Mouse (Mus musculus): Measurements from ENCODE around the gene Rmi2.

Rmi2 gene

GRCm38 (mm10) chr16:10923561-10923960 lies 88.7 kb downstream of the Rmi2 start:
- no peak for DNase-seq (ENCODE audit: low spot score in 2 of 2)

- no peak for DNase-seq (ENCODE audit: low spot score in 2 of 2)
Observed at GRCm38 (mm10) chr16:10925591-10926180, 90.8 kb downstream of the Rmi2 start.

- DNase-seq (ENCODE audit: low spot score in 2 of 2), result no peak
Observed at GRCm38 (mm10) chr16:10927026-10927425, 92.2 kb downstream of the Rmi2 start.

- DNase-seq (ENCODE audit: low spot score in 2 of 2), result no peak
Observed at GRCm38 (mm10) chr16:10933372-10933771, 98.5 kb downstream of the Rmi2 start.

- DNase-seq (ENCODE audit: low spot score in 2 of 2), result no peak
Observed at GRCm38 (mm10) chr16:10934047-10934446, 99.2 kb downstream of the Rmi2 start.

- DNase-seq (ENCODE audit: low spot score in 2 of 2), result no peak
Observed at GRCm38 (mm10) chr16:10936700-10937319, 102.0 kb downstream of the Rmi2 start.

- no peak for DNase-seq (ENCODE audit: low spot score in 2 of 2)
Observed at GRCm38 (mm10) chr16:10937497-10937896, 102.6 kb downstream of the Rmi2 start.

GRCm38 (mm10) chr16:10939932-10940331 lies 105.1 kb downstream of the Rmi2 start:
- no peak for DNase-seq (ENCODE audit: low spot score in 2 of 2)

GRCm38 (mm10) chr16:10940661-10941060 lies 105.8 kb downstream of the Rmi2 start:
- no peak for DNase-seq (ENCODE audit: low spot score in 2 of 2)

All from thymus, postnatal 10 days (tissue).